Mouse (Mus musculus): ENCODE results near the gene Kif26a.

- TF ChIP-seq CTCF (IDR thresholded peaks at IDR 0.05; ENCODE audit: control insufficient read depth, insufficient read depth, low read length), result no peak
- TF ChIP-seq POLR2A (IDR thresholded peaks at IDR 0.05; ENCODE audit: borderline replicate concordance, control insufficient read depth, low read depth, low read length), result no peak
Measured at GRCm38 (mm10) chr12:112181921-112182608, 36.1 kb downstream of the Kif26a start.

All from bone marrow, adult 2 months (tissue).